Mouse (Mus musculus) olfactory bulb, adult 2 months (tissue): Measurements from ENCODE around the gene Pepd. TPM values are rescaled to one million over a fixed set of nuclear protein-coding genes. Genes with fewer than 3 reads are reported as not detected.

Experiments
- H3K27ac ChIP-seq: fragments of 200-500 bp; 2 replicates; pipeline ENCODE4 v1.5.1; 2012; ENCODE audit warnings: low read depth, low read length; ENCODE audit not compliant: insufficient read depth
- H3K4me1 ChIP-seq: fragments of 200-500 bp; 2 replicates; pipeline ENCODE4 v1.6.1; 2012; ENCODE audit warnings: low read length; ENCODE audit not compliant: control insufficient read depth, insufficient read depth
- H3K4me3 ChIP-seq: fragments of 200-500 bp; 2 replicates; pipeline ENCODE4 v1.5.1; 2012; ENCODE audit warnings: mild to moderate bottlenecking, low read depth, low read length, moderate library complexity; ENCODE audit not compliant: insufficient read depth
- CTCF ChIP-seq: fragments of 200-500 bp; IDR thresholded peaks from 2 replicates; pipeline ENCODE4 v1.5.1; 2012; ENCODE audit warnings: low read depth, mild to moderate bottlenecking, low read length, moderate library complexity; ENCODE audit not compliant: insufficient read depth
- POLR2A ChIP-seq: fragments of 200-500 bp; IDR thresholded peaks from 2 replicates; pipeline ENCODE4 v1.6.1; 2012; ENCODE audit warnings: mild to moderate bottlenecking, low read depth, low read length, moderate library complexity; ENCODE audit not compliant: insufficient read depth
- WGBS: fragments of 180-500 bp; shearing (Covaris S2); methylation state at CpG from one replicate; pipeline ENCODE4 v1.1.7; 2018; 5-methylcytosine and 5-hydroxymethylcytosine counted together
- polyA plus RNA-seq: library from polyadenylated mRNA; stranded (reverse); fragments of >200 nt; gene quantifications from 2 replicates; pipeline ENCODE4 v1.2.4, GENCODE M21; 2012; ENCODE audit warnings: low replicate concordance; ENCODE audit not compliant: missing spikeins, insufficient read depth, insufficient read length

Gene Pepd
- polyA plus RNA-seq, 1 experiment: not detected

DNA sequence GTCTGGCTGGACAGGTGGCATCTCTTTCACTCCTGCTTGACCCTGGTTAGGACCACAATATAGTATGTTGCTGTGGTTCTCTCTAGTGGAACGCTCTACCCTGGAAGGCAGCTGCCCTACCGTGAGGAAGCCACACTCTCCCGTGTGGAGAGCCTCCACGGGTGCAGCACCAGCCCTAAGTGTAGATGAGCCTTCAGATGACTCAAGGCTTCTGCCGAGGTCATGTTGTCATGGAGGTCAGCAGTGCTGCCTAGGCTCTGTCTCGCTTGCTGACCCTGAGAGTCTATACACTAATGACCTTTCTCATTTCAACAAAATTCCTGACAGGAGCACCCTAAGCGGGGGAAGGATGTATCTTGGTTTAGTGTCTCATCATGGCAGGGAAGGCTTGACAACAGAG, 13.8 kb downstream of the Pepd start:
- Histone ChIP-seq H3K4me3 (no peak overlapping the region), H3K27ac (no peak overlapping the region), H3K4me1 (peaks cover 6% of the 10 kb centered on the region)
- TF ChIP-seq CTCF: no peak
- no peak for TF ChIP-seq POLR2A
- 91% methylated on average over 7 of the region's 7 CpGs for WGBS

DNA sequence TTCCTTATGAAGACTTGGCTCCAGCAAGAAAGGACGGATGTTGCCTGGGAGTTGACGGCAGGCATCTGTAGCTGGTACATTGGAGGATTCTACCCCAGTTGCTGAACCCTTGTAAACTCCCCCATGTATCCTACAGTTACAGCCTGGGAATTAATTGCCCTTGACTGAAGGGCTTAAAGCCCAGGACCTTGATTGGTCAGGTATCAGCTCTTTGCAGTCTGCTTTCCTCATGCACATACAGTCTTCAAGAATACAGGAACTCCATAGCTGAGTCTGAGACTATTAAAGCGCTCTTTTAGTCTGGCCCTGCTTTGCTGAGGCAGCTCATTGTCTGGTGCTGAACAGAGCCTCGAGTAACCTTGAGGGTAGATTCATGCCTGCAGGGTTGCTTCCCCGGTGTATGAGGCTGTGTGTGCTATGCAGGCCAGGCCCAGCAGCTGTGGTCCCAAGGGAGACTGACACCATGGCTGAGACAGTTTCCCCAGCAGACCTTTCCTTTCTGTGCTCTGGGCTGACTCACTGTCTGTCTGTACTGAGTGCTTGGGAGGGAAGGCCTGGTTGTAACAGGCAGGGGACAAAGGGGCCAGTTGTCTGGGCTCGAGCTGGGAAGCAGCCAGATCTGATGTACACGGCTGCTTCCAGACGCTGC, 17.6 kb downstream of the Pepd start:
- no peak overlapping the region for H3K27ac ChIP-seq
- TF ChIP-seq CTCF: no peak
- no peak for TF ChIP-seq POLR2A
- H3K4me1 ChIP-seq: peaks cover 8% of the 10 kb centered on the region
- H3K4me3 ChIP-seq: no peak overlapping the region
- WGBS: 70% methylated on average over 8 of the region's 8 CpGs

GRCm38 (mm10) chr7:34930263-34930757, 18.1 kb downstream of the Pepd start:
- no peak for TF ChIP-seq CTCF
- no peak for TF ChIP-seq POLR2A
- 64% methylated on average over 7 of the region's 7 CpGs for WGBS

DNA sequence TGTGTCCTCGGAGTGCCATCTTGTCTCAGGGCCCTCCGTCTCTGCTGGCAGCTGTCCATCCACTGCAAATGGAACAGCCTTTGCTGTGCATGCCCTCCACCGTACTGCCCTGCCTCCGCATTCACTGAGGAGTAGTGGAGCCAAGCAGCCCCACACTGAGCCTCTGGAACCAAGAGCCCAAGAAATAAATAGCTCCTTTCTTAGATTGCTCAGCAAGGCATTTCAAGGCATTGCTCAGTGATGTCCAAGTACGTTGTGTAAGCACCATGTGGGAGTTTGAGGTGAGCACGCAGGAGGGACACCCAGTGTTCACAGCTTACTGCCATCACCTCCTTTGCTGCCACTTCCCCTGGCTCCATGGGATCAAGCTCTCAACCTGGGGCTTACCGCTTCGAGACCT, 20.5 kb downstream of the Pepd start:
- Histone ChIP-seq H3K4me1 (peaks cover 8% of the 10 kb centered on the region), H3K4me3 (no peak overlapping the region), H3K27ac (no peak overlapping the region)
- no peak for TF ChIP-seq CTCF
- TF ChIP-seq POLR2A: no peak
- 82% methylated on average over 8 of the region's 8 CpGs for WGBS

More at GRCm38 (mm10) chr7:34930263-34930757, 18.1 kb downstream of the Pepd start:
- H3K4me3 ChIP-seq: no peak overlapping the region
- peaks cover 8% of the 10 kb centered on the region for H3K4me1 ChIP-seq
- no peak overlapping the region for H3K27ac ChIP-seq

GRCm38 (mm10) chr7:34933142-34933541, 21.0 kb downstream of the Pepd start:
- peaks cover 13% of the 10 kb centered on the region for H3K4me1 ChIP-seq
- TF ChIP-seq CTCF (no peak), POLR2A (no peak)
- 89% methylated on average over 3 of the region's 3 CpGs for WGBS
- no peak overlapping the region for H3K27ac ChIP-seq
- no peak overlapping the region for H3K4me3 ChIP-seq

DNA sequence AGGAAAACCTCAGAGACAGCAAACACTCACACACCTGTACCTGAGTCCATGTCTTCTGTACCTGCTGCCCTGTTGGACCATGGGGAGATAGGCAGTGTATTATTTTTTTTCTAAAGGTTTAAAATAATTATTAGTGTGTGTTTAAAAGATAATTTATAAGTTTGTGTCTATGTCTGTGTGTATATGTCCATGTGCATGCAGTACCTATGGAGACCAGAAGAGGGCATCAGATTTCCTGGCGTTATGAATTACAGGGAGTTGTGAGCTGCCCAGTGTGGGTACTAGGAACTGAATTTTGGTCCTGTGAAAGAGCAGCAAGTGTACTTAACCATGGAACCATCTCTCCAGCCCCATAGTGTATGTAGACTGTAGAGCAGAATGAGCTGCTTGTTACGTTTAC, 24.2 kb downstream of the Pepd start:
- no peak for TF ChIP-seq CTCF
- no peak for TF ChIP-seq POLR2A
- peaks cover 20% of the 10 kb centered on the region for H3K4me1 ChIP-seq
- WGBS: 91% methylated on average over 2 of the region's 2 CpGs
- no peak overlapping the region for H3K4me3 ChIP-seq
- no peak overlapping the region for H3K27ac ChIP-seq

- Histone ChIP-seq H3K4me3 (no peak overlapping the region), H3K27ac (0 out of 2 replicates have a peak overlapping the region, but pooled peaks have one; percentile 32), H3K4me1 (peaks cover 20% of the 10 kb centered on the region)
- TF ChIP-seq POLR2A (no peak), CTCF (no peak)
- 61% methylated on average over 7 of the region's 7 CpGs for WGBS
Measured at GRCm38 (mm10) chr7:34938636-34939261, 26.6 kb downstream of the Pepd start.

DNA sequence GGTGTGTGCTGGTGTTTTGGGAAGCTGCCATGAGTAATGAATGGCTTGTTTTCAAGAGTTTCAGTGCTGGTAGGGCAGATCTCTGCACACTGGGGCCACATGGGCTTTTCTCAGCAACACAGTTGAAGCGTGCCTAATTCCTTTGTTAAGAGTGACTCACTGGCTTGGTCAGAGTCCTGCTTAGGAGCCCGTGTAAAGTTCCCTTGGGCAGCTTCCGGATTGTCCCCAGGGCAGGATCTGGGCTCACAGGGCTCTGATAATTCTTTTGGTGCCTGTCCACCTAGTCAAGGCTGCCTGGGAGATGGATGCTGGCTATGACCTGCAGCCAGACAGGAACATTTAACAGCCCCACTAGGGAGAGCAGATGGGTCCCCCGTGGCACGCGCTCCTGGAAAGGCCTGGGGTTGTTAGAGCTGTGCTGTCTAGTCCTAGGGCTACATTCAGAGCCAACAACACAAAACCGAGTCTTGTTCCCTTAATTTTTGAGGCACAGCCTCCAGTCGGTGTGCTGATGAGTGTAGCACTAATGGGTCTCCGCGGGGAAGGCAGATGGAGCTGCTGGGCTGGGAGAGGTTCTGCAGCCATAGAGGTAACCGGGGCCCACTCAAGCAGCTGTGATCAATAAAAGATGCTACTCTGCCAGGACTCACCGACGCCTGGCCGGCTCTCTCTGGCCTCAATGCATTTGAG, 27.2 kb downstream of the Pepd start:
- no peak overlapping the region for H3K4me3 ChIP-seq
- H3K4me1 ChIP-seq: peaks cover 20% of the 10 kb centered on the region
- TF ChIP-seq CTCF (no peak), POLR2A (no peak)
- peak overlapping the region; percentile 58 for H3K27ac ChIP-seq
- WGBS: 37% methylated on average over 14 of the region's 14 CpGs

GRCm38 (mm10) chr7:34939952-34940312, 27.8 kb downstream of the Pepd start:
- Histone ChIP-seq H3K4me3 (no peak overlapping the region), H3K27ac (peak overlapping the region; percentile 58; the same call in 1 of the 2 replicates), H3K4me1 (peaks cover 20% of the 10 kb centered on the region)
- 68% methylated on average over 7 of the region's 7 CpGs for WGBS
- TF ChIP-seq POLR2A (no peak), CTCF (no peak)
